Mouse (Mus musculus) liver (tissue): ENCODE data around the gene Zfp758.
"Not testable (repeated sequence)": the region's sequence is repeated elsewhere in the genome, so short reads cannot be mapped to it uniquely, and the experiment has no call there.

Experiments used
- DNase-seq: peaks from one replicate; pipeline ENCODE4 v3.0.0-alpha.2; 2020; ENCODE audit warnings: mixed read lengths

Gene Zfp758

GRCm38 (mm10) chr17:22361101-22361781 is at the start of gene Zfp758, which contains the start of gene Zfp944:
TSS of gene Zfp758 (plus strand) at chr17:22361453.
TSS of gene Zfp944 (minus strand) at chr17:22361400.
- peak; percentile 59 for DNase-seq

GRCm38 (mm10) chr17:22314219-22314618 is 47.0 kb upstream of the Zfp758 start:
- not testable (repeated sequence) for DNase-seq

- DNase-seq: peak; percentile 87
Measured at GRCm38 (mm10) chr17:22314730-22315226, 46.5 kb upstream of the Zfp758 start, which contains the start of gene CT030661.1. TSS of gene CT030661.1 (minus strand) at chr17:22314837.

- not testable (repeated sequence) for DNase-seq
Measured at GRCm38 (mm10) chr17:22315247-22315646, 46.0 kb upstream of the Zfp758 start.

GRCm38 (mm10) chr17:22352794-22353193 is 8.5 kb upstream of the Zfp758 start:
- DNase-seq: peak; percentile 14

GRCm38 (mm10) chr17:22360572-22360971 is 681 bp upstream of the Zfp758 start:
- DNase-seq: no peak

- DNase-seq: no peak
Measured at GRCm38 (mm10) chr17:22363895-22364294, 2.6 kb downstream of the Zfp758 start.

GRCm38 (mm10) chr17:22410756-22411155 is 49.5 kb downstream of the Zfp758 start:
- DNase-seq: peak; percentile 7

- peak; percentile 71 for DNase-seq
Measured at GRCm38 (mm10) chr17:22417510-22417909, 56.3 kb downstream of the Zfp758 start.

GRCm38 (mm10) chr17:22423952-22424617 is 62.8 kb downstream of the Zfp758 start, which contains the start of gene Zfp946:
TSS of gene Zfp946 (plus strand) at chr17:22424222.
- peak; percentile 80 for DNase-seq

- no peak for DNase-seq
Measured at GRCm38 (mm10) chr17:22424636-22425354, 63.5 kb downstream of the Zfp758 start.
